Mouse (Mus musculus) ES-Bruce4 (cell line): ENCODE results near the gene Zfp280b. TPM values are rescaled to one million over a fixed set of nuclear protein-coding genes. Genes with fewer than 3 reads are reported as not detected.
A peak's percentile ranks its signal among the peaks of the same experiment; 100 is the strongest.

Experiments used
- H3K27ac ChIP-seq: 2 replicates; pipeline ENCODE4 v1.5.1; 2012; ENCODE audit warnings: low read length, inconsistent platforms; ENCODE audit not compliant: insufficient read depth
- H3K27me3 ChIP-seq: 2 replicates; pipeline ENCODE4 v1.6.1; 2012; ENCODE audit warnings: mild to moderate bottlenecking, low read length, inconsistent platforms; ENCODE audit not compliant: control insufficient read depth, poor library complexity, insufficient read depth, severe bottlenecking
- H3K36me3 ChIP-seq: 2 replicates; pipeline ENCODE4 v1.6.1; 2012; ENCODE audit warnings: inconsistent platforms, mild to moderate bottlenecking, low read length, moderate library complexity; ENCODE audit not compliant: control insufficient read depth, poor library complexity, insufficient read depth, severe bottlenecking
- H3K4me1 ChIP-seq: one replicate; pipeline ENCODE4 v1.8.1; 2011; ENCODE audit warnings: low read length; ENCODE audit not compliant: control insufficient read depth, insufficient read depth
- H3K4me3 ChIP-seq: 2 replicates; pipeline ENCODE4 v1.5.1; 2011; ENCODE audit warnings: low read depth, mild to moderate bottlenecking, low read length
- H3K9ac ChIP-seq: 2 replicates; pipeline ENCODE4 v1.6.1; 2012; ENCODE audit warnings: low read depth, mild to moderate bottlenecking, inconsistent platforms; ENCODE audit not compliant: poor library complexity, severe bottlenecking
- H3K9me3 ChIP-seq: replicated peaks from 2 replicates; pipeline ENCODE4 v1.6.1; 2012; ENCODE audit warnings: mild to moderate bottlenecking, low read length, inconsistent platforms; ENCODE audit not compliant: control insufficient read depth, poor library complexity, insufficient read depth, severe bottlenecking
- CTCF ChIP-seq: IDR thresholded peaks from one replicate; pipeline ENCODE4 v1.8.1; 2011; ENCODE audit warnings: low read depth, low read length
- EP300 ChIP-seq: IDR thresholded peaks from 2 replicates; pipeline ENCODE4 v1.6.1; 2011; ENCODE audit warnings: low read depth, low read length; ENCODE audit not compliant: insufficient read depth
- POLR2A ChIP-seq: IDR thresholded peaks from one replicate; pipeline ENCODE4 v1.8.1; 2011; ENCODE audit warnings: low read length; ENCODE audit not compliant: insufficient read depth
- polyA plus RNA-seq: library from polyadenylated mRNA; stranded (reverse); fragments of >200 nt; gene quantifications from 2 replicates; pipeline ENCODE4 v1.2.4, GENCODE M21; 2011; ENCODE audit warnings: low read depth; ENCODE audit not compliant: missing spikeins, insufficient read depth, insufficient read length

Gene Zfp280b
- polyA plus RNA-seq, 1 experiment, result 63.2 TPM

DNA sequence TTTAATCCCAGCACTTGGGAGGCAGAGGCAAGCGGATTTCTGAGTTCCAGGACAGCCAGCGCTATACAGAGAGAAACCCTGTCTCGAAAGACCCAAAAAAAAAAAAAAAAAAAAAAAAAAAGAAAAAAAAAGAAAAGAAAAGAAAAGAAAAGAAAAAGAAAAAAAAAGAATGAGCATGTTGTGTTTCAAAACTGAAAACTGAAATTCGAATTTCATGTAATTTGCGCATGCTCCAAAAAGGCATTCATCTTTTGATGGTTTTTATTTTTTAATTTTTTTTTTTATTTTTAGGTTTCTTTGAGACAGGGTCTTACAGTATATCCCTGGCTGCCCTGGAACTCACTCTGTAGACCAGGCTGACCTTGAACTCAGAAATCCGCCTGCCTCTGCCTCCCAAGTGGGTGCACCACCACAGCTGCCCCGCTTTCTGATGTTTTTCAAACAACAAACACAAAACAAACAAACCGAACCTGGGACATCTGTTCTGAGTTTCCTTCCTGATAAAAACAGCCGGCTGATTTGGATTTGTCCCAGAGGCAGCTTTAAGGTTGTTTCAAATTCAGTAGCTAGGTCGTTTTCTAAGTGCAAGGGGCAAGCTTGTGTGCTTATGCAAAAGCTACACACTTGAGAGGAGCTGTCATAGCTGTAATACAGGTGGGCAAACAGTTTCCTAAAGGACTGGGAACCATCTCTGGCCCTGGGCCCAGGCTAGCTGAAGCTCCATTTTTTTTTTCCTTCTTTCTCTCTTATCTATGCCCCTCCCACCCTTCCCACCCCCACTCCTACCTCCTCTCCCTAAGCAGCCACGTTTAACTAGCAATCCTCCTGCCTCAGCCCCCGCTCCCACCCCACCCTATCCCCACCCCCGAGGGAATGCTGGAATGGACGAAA lies 694 bp upstream of the Zfp280b start:
- H3K36me3 ChIP-seq, result peaks cover 15% of the 10 kb centered on the region
- H3K27me3 ChIP-seq, result no peaks in the 10 kb centered on the region
- peak overlapping the region; percentile 92 for H3K27ac ChIP-seq
- H3K9me3 ChIP-seq, result no peaks in the 10 kb centered on the region
- peak overlapping the region; percentile 57 for H3K4me3 ChIP-seq
- H3K9ac ChIP-seq, result peak overlapping the region; percentile 97
- TF ChIP-seq EP300, result no peak
- TF ChIP-seq CTCF, result no peak
- no peak for TF ChIP-seq POLR2A
- peaks cover 1% of the 10 kb centered on the region for H3K4me1 ChIP-seq

DNA sequence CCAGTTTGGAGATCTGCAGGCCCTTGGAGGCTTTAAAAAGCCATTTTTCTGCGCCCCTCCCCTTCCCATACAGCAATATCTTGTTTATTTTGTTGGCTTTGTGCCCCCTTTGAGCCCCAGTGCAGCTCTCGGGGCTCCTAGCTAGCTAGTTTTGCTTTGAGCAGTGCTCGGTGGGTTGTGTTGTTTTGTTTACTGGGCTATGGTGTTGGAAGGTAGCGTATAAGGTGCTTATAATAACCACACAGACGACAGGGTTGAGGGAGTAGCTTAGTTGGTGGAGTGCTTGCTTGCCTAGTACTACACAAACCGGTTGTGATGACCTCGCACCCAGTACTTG lies 637 bp downstream of the Zfp280b start:
- Histone ChIP-seq H3K27ac (peak overlapping the region; percentile 39), H3K4me3 (peak overlapping the region; percentile 93), H3K36me3 (peaks cover 22% of the 10 kb centered on the region), H3K4me1 (peaks cover 2% of the 10 kb centered on the region), H3K9me3 (no peaks in the 10 kb centered on the region), H3K27me3 (no peaks in the 10 kb centered on the region), H3K9ac (peak overlapping the region; percentile 97)
- no peak for TF ChIP-seq CTCF

DNA sequence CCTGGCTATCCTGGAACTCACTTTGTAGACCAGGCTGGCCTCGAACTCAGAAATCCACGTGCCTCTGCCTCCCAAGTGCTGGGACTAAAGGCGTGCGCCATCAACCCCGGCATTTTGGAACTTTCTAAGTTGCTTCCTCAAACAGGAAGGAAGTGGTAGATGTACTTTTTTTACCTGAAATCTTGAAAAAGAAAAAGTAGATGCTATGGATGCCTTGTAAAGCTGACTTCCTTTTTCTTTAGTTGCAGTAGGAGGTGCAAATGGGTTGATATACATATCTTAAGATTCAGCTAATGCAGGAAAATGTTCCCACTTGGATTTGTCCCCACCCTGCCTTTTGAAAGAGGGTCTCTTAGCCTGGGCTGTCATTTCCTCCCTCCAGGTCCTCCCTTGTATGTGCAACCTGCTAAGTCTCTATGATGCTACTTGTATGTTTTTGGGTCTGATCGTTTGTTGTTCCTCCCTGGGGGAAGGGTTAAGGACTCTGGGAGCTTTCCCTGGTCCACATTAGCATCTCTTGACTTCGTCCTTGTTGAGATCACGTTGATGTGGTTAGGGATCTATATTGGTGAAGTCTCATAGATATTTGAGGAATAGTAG lies 1.7 kb downstream of the Zfp280b start:
- H3K9me3 ChIP-seq, result no peaks in the 10 kb centered on the region
- peaks cover 6% of the 10 kb centered on the region for H3K4me1 ChIP-seq
- H3K4me3 ChIP-seq, result peak overlapping the region; percentile 39
- H3K36me3 ChIP-seq, result peaks cover 32% of the 10 kb centered on the region
- H3K27ac ChIP-seq, result 0 out of 2 replicates have a peak overlapping the region, but pooled peaks have one; percentile 20
- TF ChIP-seq CTCF (no peak), POLR2A (no peak), EP300 (no peak)
- peak overlapping the region; percentile 97 for H3K9ac ChIP-seq
- H3K27me3 ChIP-seq, result no peaks in the 10 kb centered on the region

DNA sequence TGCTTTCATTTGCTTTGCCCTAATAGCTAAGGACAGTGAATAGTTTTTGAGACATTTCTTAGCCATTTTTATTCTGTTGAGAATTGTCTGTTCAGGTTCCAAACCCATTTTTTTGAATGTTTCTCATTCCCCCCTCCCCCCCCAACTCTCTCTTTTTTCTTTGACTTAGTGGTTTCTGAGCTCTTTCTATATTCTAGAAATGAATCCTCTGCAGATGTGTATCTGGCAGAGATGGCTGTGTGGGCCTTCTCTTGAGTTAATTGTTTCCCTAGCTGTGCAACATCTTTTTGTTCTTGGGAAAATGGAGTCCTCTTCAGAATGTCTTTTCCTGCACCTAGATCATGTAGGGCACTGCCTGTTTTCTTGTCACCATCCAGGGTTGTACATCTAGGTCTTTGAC lies 2.8 kb downstream of the Zfp280b start:
- H3K27me3 ChIP-seq, result no peaks in the 10 kb centered on the region
- H3K4me1 ChIP-seq, result peaks cover 5% of the 10 kb centered on the region
- no peak overlapping the region for H3K4me3 ChIP-seq
- no peak overlapping the region for H3K27ac ChIP-seq
- peaks cover 44% of the 10 kb centered on the region for H3K36me3 ChIP-seq
- TF ChIP-seq CTCF (no peak), EP300 (no peak), POLR2A (no peak)
- no peak overlapping the region for H3K9ac ChIP-seq
- no peaks in the 10 kb centered on the region for H3K9me3 ChIP-seq

DNA sequence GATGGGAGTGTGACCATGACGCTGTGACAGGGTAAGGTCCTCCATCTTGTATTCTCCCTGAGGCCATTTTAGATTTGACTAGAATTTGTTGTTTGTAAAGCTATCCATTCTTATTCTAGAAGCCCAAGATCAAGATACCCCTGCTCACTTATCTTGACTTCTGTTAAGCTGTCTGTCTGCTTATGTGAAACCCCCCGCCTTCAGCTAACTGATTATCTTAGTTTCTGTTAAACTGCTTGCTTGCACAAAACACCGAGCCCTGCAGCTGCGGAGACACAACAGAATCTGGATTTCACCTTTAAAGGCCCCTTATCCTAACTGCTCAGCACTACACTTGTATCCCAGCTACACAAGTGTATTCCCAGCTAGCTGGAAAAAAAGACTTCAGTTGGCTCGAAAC lies 4.5 kb downstream of the Zfp280b start:
- H3K27ac ChIP-seq, result no peak overlapping the region
- no peaks in the 10 kb centered on the region for H3K27me3 ChIP-seq
- no peaks in the 10 kb centered on the region for H3K9me3 ChIP-seq
- peaks cover 53% of the 10 kb centered on the region for H3K36me3 ChIP-seq
- TF ChIP-seq EP300 (no peak), POLR2A (no peak), CTCF (no peak)
- peaks cover 5% of the 10 kb centered on the region for H3K4me1 ChIP-seq
- H3K4me3 ChIP-seq, result no peak overlapping the region
- no peak overlapping the region for H3K9ac ChIP-seq

DNA sequence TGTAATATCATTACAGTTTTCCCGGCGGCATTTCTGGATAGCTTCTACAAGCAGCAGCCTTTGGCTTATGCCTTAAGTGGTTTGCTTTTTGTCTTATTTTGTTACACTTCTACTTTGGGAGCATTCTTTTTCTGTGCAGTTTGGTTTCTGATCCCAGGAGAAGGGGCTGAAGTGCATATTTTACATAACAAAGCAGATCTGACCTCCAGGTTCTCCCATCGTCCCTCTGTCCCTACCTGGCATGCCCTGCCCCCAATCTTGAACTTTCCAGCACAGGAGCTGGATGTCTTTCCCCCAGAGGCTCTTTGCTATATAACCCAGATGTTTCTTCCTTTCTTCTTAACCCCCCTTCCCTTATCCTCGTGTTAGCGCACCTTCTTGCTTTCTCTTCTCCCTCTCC lies 12.9 kb downstream of the Zfp280b start:
- TF ChIP-seq CTCF (no peak), EP300 (peak; percentile 93), POLR2A (no peak)
- peaks cover 10% of the 10 kb centered on the region for H3K4me1 ChIP-seq
- H3K9me3 ChIP-seq, result no peaks in the 10 kb centered on the region
- no peaks in the 10 kb centered on the region for H3K27me3 ChIP-seq
- 0 out of 2 replicates have a peak overlapping the region, but pooled peaks have one; percentile 8 for H3K4me3 ChIP-seq
- H3K36me3 ChIP-seq, result peaks cover 9% of the 10 kb centered on the region
- H3K27ac ChIP-seq, result peak overlapping the region; percentile 95
- 0 out of 2 replicates have a peak overlapping the region, but pooled peaks have one; percentile 45 for H3K9ac ChIP-seq
